Comparison of ENCODE assay signal across 8 mouse cellular contexts in the genomic region with DNA sequence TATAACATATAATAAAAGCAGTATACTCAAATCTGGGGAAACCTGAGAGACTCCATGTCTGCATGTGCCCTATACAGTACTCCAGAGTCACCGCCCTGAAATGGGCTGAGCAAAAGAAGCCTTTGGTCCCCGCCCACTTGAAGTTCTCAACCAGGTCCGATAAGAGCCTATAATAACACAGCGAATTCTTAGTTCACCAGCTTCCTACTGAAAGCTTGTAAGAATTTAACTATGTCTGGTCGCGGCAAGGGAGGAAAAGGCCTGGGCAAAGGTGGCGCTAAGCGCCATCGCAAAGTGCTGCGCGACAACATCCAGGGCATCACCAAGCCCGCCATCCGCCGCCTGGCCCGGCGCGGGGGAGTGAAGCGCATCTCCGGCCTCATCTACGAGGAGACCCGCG. TPM values are rescaled to one million over a fixed set of nuclear protein-coding genes. Genes with fewer than 3 reads are reported as not detected.
DNase-seq lines count a peak whose midpoint lies in the region; ATAC-seq and TF ChIP-seq lines count a peak whose summit lies in the region.

A gene (plus strand): TSS at position 224 of the 400 bp plus-strand sequence.

- WGBS in heart, embryonic 11.5 days (ENCODE audit: insufficient replicate concordance): 0% methylated on average over 17 of the region's 22 CpGs
- under 1% methylated on average over 17 of the region's 22 CpGs for WGBS in kidney, embryonic 15.5 days
- under 1% methylated on average over 19 of the region's 22 CpGs for WGBS in limb, embryonic 15.5 days
- under 1% methylated on average over 11 of the region's 22 CpGs for WGBS in midbrain, postnatal 0 days

- no peak; the same call in 1 of the 2 replicates for TF ChIP-seq CTCF in midbrain, postnatal 0 days (IDR thresholded peaks at IDR 0.05)

- peak within 1 kb of the TSS; percentile 67 for H3K4me2 ChIP-seq in heart, embryonic 11.5 days
- H3K4me2 ChIP-seq in kidney, embryonic 15.5 days: peak within 1 kb of the TSS; percentile 70
- peak within 1 kb of the TSS; percentile 60 for H3K4me2 ChIP-seq in limb, embryonic 15.5 days
- H3K4me2 ChIP-seq in midbrain, postnatal 0 days (ENCODE audit: low read depth, low read length, poor library complexity, severe bottlenecking): peak within 1 kb of the TSS; percentile 57

- H3K4me3 ChIP-seq in heart, embryonic 11.5 days (ENCODE audit: low read depth, low read length): peak within 1 kb of the TSS; percentile 36
- H3K4me3 ChIP-seq in kidney, embryonic 15.5 days (replicated peaks): peak within 1 kb of the TSS; percentile 46
- H3K4me3 ChIP-seq in limb, embryonic 15.5 days: peak within 1 kb of the TSS; percentile 40
- peak within 1 kb of the TSS; percentile 37 for H3K4me3 ChIP-seq in midbrain, postnatal 0 days (ENCODE audit: low read depth, low read length)

- no peaks in the 10 kb centered on the region for H3K27me3 ChIP-seq in heart, embryonic 11.5 days (ENCODE audit: control insufficient read depth, insufficient read depth, low read length)
- H3K27me3 ChIP-seq in kidney, embryonic 15.5 days: no peaks in the 10 kb centered on the region
- no peaks in the 10 kb centered on the region for H3K27me3 ChIP-seq in limb, embryonic 15.5 days
- H3K27me3 ChIP-seq in midbrain, postnatal 0 days (ENCODE audit: insufficient read depth, low read length): no peaks in the 10 kb centered on the region

- peak; percentile 92 for DNase-seq in CD4-positive, CD25-positive, alpha-beta regulatory T cell, adult 2 months (ENCODE audit: low read depth, low spot score)
- peak; percentile 98 for DNase-seq in brain, adult 2 months (ENCODE audit: low read depth, low spot score)
- DNase-seq in midbrain, postnatal 0 days (ENCODE audit: low spot score): peak; percentile 97
- DNase-seq in spleen, postnatal 4 days (ENCODE audit: low spot score in 2 of 2): peak; percentile 92 to 93

- no peaks in the 10 kb centered on the region for H3K36me3 ChIP-seq in heart, embryonic 11.5 days (ENCODE audit: control insufficient read depth, insufficient read depth, low read length)
- no peaks in the 10 kb centered on the region for H3K36me3 ChIP-seq in kidney, embryonic 15.5 days
- H3K36me3 ChIP-seq in limb, embryonic 15.5 days: no peaks in the 10 kb centered on the region
- no peaks in the 10 kb centered on the region for H3K36me3 ChIP-seq in midbrain, postnatal 0 days (ENCODE audit: insufficient read depth, low read length)

- H3K27ac ChIP-seq in heart, embryonic 11.5 days (ENCODE audit: low read depth, low read length): peak within 1 kb of the TSS; percentile 93
- peak within 1 kb of the TSS; percentile 97 for H3K27ac ChIP-seq in kidney, embryonic 15.5 days
- H3K27ac ChIP-seq in limb, embryonic 15.5 days: peak within 1 kb of the TSS; percentile 92
- peak within 1 kb of the TSS; percentile 70 for H3K27ac ChIP-seq in midbrain, postnatal 0 days (ENCODE audit: low read depth, low read length)

- H3K9me3 ChIP-seq in heart, embryonic 11.5 days (replicated peaks; ENCODE audit: control insufficient read depth, low read length): no peaks in the 10 kb centered on the region
- H3K9me3 ChIP-seq in kidney, embryonic 15.5 days (replicated peaks): no peaks in the 10 kb centered on the region
- H3K9me3 ChIP-seq in limb, embryonic 15.5 days: no peaks in the 10 kb centered on the region
- no peaks in the 10 kb centered on the region for H3K9me3 ChIP-seq in midbrain, postnatal 0 days (ENCODE audit: low read length)

- peak; percentile 61 for ATAC-seq in erythroblast, adult 5-6 weeks (replicated peaks; ENCODE audit: low FRiP score, poor library complexity, severe bottlenecking)
- ATAC-seq in heart, embryonic 11.5 days (replicated peaks; ENCODE audit: insufficient number of reproducible peaks, low FRiP score, low TSS enrichment): peak; percentile 68
- peak; percentile 79 for ATAC-seq in kidney, embryonic 15.5 days (replicated peaks; ENCODE audit: low FRiP score)
- ATAC-seq in limb, embryonic 15.5 days (ENCODE audit: insufficient number of reproducible peaks, low FRiP score, low TSS enrichment, low read depth): peak; percentile 75
- ATAC-seq in midbrain, postnatal 0 days (ENCODE audit: low FRiP score): peak; percentile 71

- H3K4me1 ChIP-seq in heart, embryonic 11.5 days (ENCODE audit: control insufficient read depth, insufficient read depth, low read length): peaks cover 11% of the 10 kb centered on the region; the same call in 1 of the 2 replicates
- peaks cover 13% of the 10 kb centered on the region for H3K4me1 ChIP-seq in kidney, embryonic 15.5 days
- peaks cover 16% of the 10 kb centered on the region for H3K4me1 ChIP-seq in limb, embryonic 15.5 days
- H3K4me1 ChIP-seq in midbrain, postnatal 0 days (ENCODE audit: insufficient read depth, low read length): peaks cover 4% of the 10 kb centered on the region; the same call in 1 of the 2 replicates

- H3K9ac ChIP-seq in heart, embryonic 11.5 days (ENCODE audit: low read depth, low read length): peak within 1 kb of the TSS; percentile 73
- peak within 1 kb of the TSS; percentile 59 for H3K9ac ChIP-seq in kidney, embryonic 15.5 days
- peak within 1 kb of the TSS; percentile 5; the same call in 1 of the 2 replicates for H3K9ac ChIP-seq in limb, embryonic 15.5 days
- peak within 1 kb of the TSS; percentile 33 for H3K9ac ChIP-seq in midbrain, postnatal 0 days (replicated peaks; ENCODE audit: low read length, poor library complexity, severe bottlenecking)

RNA-seq across cellular contexts. Expression of the gene that starts here (rescaled TPM):
- total RNA-seq in erythroblast, adult 5-6 weeks (2015; ENCODE audit: low replicate concordance): 50.5 and 52.2 TPM in 2 replicates
- 150 and 446 TPM in 2 replicates for total RNA-seq in erythroblast, adult 5-6 weeks (2017; ENCODE audit: low replicate concordance)
- 2.2 and 2.7 TPM in 2 replicates for polyA plus RNA-seq in heart, embryonic 11.5 days (2014; fragmentation: Nextera tagmentation; extraction: Ambion mirVana)
- 5.4 and 6.4 TPM in 2 replicates for polyA plus RNA-seq in kidney, embryonic 15.5 days (2015; fragmentation: Nextera tagmentation; extraction: Ambion mirVana)
- polyA plus RNA-seq in limb, embryonic 15.5 days (2015; fragmentation: Nextera tagmentation; extraction: Ambion mirVana): 4.1 and 4.5 TPM in 2 replicates
- total RNA-seq in midbrain, postnatal 0 days (2014; rRNA removed): 143 and 315 TPM in 2 replicates
- 1.6 and 2.0 TPM in 2 replicates for polyA plus RNA-seq in midbrain, postnatal 0 days (2015; fragmentation: Nextera tagmentation; extraction: Ambion mirVana)

Comparison
In these comparisons a context has a peak if more than half of its experiments do, and no peak if none do; other contexts are left out.
1. Peak in every context shown above with its lines: DNase-seq, ATAC-seq, H3K4me3 ChIP-seq and H3K27ac ChIP-seq.
2. H3K9ac ChIP-seq: peak in every context shown above with its lines; median percentile 73 in heart, embryonic 11.5 days; 59 in kidney, embryonic 15.5 days; 33 in midbrain, postnatal 0 days; 5 in limb, embryonic 15.5 days.